Mouse (Mus musculus): ENCODE measurements around the gene Ccr1l1.
A peak's percentile ranks its signal among the peaks of the same experiment; 100 is the strongest.

Gene Ccr1l1

DNA sequence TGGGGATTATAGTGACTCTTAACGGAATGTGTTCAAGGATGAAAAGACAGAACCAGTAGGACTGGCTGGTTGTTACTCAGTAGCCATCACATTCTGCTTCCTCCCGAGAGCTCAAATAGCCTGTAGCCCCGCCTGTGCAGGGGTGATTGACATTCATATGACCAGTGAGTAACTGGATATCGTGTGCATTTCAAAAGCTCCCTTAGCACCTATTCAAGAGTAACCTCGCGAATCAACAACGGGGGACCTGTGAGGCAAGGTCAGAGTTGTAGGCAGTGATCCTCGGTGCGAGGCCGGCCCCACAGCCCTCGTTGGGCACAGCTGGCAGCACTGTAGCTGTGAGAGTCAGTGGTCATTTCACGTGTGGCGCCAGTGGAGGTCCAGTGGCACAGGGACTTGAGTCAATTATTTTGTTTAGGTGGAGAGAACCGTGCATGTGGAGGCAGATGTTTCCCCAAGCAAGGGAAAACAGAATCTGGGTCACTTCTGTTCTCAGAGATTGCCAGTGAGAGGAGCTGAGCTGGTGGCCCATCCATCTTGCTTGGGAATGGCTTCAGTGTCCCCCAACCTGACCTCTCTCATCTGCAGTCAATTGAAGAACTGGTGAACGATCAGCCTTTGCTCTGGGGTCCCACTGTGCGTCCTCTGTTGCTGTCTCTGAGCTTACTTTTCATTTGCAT, 50.8 kb downstream of the Ccr1l1 start:
- DNase-seq: peak; percentile 60 to 63
